Mouse (Mus musculus) E14TG2a.4 (cell line): ENCODE data around the gene Ctf2.
A peak's percentile ranks its signal among the peaks of the same experiment; 100 is the strongest.

Source experiments
- H3K27me3 ChIP-seq: 2 replicates; pipeline ENCODE4 v1.6.1; 2014; ENCODE audit warnings: low read length, control low read depth; ENCODE audit not compliant: insufficient read depth
- H3K36me3 ChIP-seq: 2 replicates; pipeline ENCODE4 v1.6.1; 2014; ENCODE audit warnings: low read length, control low read depth; ENCODE audit not compliant: insufficient read depth
- H3K4me1 ChIP-seq: replicated peaks from 2 replicates; pipeline ENCODE4 v1.6.1; 2014; ENCODE audit warnings: low read depth, low read length, control low read depth
- H3K4me3 ChIP-seq: replicated peaks from 2 replicates; pipeline ENCODE4 v1.5.1; 2014; ENCODE audit warnings: mild to moderate bottlenecking, low read length
- H3K9me3 ChIP-seq: 2 replicates; pipeline ENCODE4 v1.6.1; 2014; ENCODE audit warnings: low read length, control low read depth
- CTCF ChIP-seq: conservative IDR thresholded peaks from 2 replicates; pipeline ENCODE4 v1.5.1; 2014; ENCODE audit warnings: low read length
- NANOG ChIP-seq: IDR thresholded peaks from 2 replicates; pipeline ENCODE4 v1.6.1; 2014; ENCODE audit warnings: borderline replicate concordance, low read length, mixed read lengths
- POU5F1 ChIP-seq: IDR thresholded peaks from 2 replicates; pipeline ENCODE4 v1.6.1; 2014; ENCODE audit warnings: low read length, borderline replicate concordance

Ctf2 gene

DNA sequence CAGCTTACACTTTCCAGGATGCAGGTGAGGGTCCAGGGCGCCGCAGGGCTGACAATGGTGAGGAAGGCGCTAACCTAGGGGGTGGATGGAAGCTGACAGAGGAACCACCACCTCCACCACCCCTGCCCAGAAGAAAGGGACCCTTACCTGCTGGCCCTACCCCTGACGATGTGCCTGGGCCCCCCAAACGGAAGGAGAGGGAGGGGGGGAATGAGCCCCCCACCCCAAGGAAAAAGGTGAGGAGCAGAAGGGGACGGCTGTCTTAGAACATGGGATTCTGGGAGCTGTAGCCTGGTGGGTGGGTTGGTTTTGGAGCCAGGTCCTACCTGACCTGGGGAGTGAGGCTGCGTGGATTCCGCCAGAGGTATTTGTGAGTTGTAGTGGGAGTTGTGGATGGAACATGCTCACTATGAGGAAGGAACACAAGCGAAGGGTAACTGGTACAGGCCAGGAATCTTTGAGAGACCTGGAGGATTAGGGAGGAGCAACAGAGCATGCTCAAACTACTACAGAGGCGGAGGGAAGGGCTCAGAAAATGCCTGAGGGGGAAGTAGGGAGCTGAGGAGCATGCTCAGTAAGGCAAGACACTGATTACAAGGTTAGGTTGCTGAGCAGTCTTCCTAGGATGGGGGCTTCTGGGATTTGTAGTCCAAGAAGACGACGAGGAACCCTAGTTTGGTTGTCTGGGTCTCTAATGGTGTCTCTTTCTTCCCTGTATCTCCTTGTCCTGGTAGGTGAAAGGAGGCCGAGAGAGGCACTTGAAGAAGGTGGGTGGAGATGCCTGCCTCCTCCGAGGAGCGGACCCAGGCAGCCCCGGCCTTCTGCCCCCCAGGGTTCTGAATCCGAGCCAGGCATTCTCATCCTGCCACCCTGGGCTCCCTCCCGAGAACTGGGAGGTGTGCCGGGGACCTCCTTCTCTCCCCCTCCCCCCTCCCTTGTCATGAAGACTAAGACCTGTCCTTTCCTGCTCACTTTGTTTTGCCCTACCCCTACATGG is 18.5 kb upstream of the Ctf2 start:
- Histone ChIP-seq H3K4me1 (peaks cover 81% of the 10 kb centered on the region), H3K4me3 (peak overlapping the region; percentile 64), H3K9me3 (no peaks in the 10 kb centered on the region), H3K27me3 (no peaks in the 10 kb centered on the region), H3K36me3 (peaks cover 73% of the 10 kb centered on the region)
- TF ChIP-seq NANOG (no peak), CTCF (no peak), POU5F1 (no peak)

DNA sequence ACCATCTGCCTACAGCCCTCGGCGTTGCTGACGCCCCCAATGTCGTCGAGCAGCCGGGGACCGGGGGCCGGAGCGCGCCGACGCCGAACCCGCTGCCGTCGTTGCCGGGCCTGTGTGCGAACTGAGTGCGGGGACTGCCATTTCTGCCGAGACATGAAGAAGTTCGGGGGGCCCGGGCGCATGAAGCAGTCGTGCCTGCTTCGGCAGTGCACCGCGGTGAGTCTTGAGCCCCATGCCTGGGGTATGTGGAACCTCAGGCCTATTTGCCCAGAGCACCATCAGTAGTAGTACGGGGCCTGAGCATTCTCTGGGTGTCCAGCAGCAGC is 16.2 kb upstream of the Ctf2 start:
- TF ChIP-seq POU5F1 (no peak), CTCF (no peak), NANOG (no peak)
- Histone ChIP-seq H3K4me1 (peaks cover 74% of the 10 kb centered on the region), H3K27me3 (no peaks in the 10 kb centered on the region), H3K36me3 (peaks cover 51% of the 10 kb centered on the region), H3K4me3 (peak overlapping the region; percentile 92), H3K9me3 (no peaks in the 10 kb centered on the region)

DNA sequence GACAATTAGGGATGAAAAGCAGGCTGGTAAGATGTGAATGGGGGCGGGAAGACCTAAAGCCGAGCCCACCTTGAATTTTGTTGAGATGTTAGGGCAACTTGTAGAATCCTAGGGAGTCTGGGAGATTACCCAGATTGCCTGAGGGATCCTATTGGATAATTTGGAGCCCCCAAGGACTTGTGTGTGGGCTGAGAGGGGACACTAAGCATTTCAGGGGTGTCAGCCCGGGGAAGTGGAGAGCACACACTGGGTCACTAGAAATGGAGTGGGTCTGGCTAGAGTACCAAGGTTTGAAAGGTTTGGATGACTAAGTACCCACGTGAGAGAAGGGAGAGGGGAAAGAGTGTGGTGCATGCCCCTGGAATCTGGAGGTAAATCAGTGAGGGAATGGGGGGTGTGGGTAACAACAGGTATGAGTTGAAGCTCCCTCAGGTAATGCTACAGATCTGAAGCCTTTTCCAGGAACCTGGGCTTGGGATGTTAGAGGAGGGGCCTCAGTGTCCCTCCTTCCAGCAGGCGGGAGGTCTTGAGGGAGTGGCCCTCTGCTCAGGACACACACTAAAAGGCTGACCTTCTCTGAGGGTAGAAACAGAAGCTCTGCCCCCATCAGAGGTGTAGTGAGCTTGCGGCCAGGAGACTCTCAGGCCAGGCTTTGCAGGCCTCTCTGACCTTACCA is 15.7 kb upstream of the Ctf2 start:
- Histone ChIP-seq H3K36me3 (peaks cover 46% of the 10 kb centered on the region), H3K4me3 (peak overlapping the region; percentile 92), H3K9me3 (no peaks in the 10 kb centered on the region), H3K4me1 (peaks cover 71% of the 10 kb centered on the region), H3K27me3 (no peaks in the 10 kb centered on the region)
- TF ChIP-seq POU5F1, result no peak
- TF ChIP-seq NANOG, result no peak
- TF ChIP-seq CTCF, result no peak

DNA sequence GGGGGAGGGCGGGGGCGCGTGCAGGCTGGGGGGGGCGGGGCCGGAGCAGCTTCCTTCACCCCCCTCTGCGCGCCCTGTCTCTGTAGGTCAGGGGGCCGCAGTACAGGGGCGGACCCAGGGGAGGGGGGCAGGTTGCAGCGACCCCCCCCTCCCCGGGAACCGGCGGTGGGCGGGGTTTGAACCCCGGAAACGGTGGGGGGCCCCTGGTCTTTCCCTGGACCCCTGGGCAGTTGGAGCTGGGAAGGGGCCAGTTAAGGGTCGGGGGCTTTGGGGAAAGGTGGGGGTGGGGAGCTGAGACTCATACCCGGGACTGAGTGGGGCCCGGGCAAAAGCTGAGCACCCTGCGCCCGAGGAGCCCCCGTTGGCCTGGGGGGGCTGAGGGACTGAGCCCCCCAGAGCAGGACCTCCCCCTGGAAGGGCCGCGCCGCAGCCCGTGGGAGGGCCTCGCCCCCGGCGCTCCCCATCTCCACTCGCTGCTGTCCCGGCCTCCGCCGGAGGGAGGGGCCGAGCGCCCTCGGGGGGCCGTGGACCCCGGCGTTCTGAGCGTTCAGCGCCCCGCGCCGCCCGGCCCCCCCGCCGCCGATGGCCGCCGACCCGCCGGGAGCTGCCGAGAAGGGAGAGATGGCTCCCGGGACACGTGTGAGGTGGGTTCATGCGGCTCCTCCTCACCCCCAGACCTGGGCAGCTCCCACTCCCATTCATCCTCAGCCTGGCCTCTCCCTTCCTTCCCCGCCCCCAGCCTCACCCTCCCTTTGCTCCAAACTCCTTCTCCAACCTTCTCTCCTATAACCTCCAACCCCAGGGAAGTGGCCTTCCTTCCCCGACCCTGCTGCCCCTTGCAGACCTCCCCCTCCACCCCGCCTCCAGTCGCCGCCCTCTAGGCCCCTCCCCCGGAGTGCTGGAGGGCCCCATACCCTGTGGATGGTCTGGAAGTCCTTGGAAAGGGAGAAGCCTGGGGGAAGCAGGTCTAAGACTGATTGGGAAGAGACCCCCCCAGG is 14.8 kb upstream of the Ctf2 start:
- Histone ChIP-seq H3K4me1 (peaks cover 70% of the 10 kb centered on the region), H3K36me3 (peaks cover 36% of the 10 kb centered on the region), H3K27me3 (no peaks in the 10 kb centered on the region), H3K9me3 (no peaks in the 10 kb centered on the region), H3K4me3 (peak overlapping the region; percentile 92)
- TF ChIP-seq POU5F1, result no peak
- TF ChIP-seq CTCF, result no peak
- no peak for TF ChIP-seq NANOG

DNA sequence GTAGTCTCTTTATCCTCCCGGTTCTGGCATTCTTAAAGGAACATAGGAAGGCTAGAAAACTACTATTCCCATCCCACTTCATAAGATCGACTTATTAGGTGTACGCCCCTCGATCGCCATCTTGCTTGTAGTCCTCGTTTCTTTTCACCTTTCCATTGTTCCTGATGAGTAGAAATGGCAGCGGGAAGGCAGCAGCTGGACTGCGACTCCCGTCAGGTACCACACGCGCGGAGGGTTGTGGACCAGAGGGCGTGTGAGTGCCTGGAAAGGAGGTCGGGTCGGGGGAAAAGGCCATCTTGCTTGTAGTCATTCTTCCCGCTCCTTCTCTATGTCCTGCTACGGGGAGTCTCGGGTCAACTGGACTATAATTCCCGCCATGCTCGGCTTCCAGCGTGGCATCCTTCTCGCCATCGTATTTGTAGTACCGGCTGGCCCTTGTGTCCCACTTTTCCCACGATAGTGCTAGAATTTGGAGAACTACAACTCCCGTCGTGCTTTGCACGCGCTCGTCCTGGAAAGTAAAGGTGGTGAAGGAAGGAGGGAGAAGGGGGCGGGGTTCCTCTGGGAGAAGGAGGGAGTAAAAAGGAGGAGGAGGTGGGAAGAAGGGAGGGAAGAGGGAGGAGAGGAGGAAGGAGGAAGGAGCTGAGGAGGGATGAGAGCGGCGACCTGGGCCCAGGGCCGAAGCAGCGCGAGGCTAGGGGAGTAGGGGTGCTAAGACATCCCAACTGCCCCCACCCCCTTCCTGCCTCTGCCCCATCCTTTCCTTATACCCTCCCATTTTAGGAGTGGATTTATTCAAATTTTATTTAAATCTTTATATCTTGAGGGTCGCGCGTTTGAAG is 13.9 kb upstream of the Ctf2 start:
- H3K4me3 ChIP-seq, result peak overlapping the region; percentile 92
- H3K4me1 ChIP-seq, result peaks cover 70% of the 10 kb centered on the region
- no peaks in the 10 kb centered on the region for H3K27me3 ChIP-seq
- peaks cover 27% of the 10 kb centered on the region for H3K36me3 ChIP-seq
- H3K9me3 ChIP-seq, result no peaks in the 10 kb centered on the region
- TF ChIP-seq CTCF, result no peak
- TF ChIP-seq POU5F1, result no peak
- TF ChIP-seq NANOG, result no peak

DNA sequence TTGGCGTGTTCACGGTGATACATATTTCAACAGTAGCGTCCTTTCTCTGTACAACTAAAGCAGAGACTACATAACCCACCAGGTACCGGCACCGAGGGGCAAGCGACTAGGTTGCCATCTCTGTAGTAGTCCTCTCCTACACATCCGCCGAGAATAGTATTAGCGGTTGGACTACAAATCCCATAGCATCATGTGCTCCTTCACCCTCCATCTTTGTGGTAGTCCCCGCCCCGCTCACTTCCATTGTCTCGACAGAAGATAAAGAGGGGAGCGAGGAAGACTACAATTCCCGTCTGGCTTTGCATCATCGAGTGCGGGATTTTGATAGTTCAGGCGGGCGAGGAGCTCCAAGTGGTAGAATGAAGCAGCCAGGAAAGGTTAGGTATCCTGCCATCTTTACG is 13.3 kb upstream of the Ctf2 start:
- Histone ChIP-seq H3K4me3 (peak overlapping the region; percentile 92), H3K36me3 (peaks cover 21% of the 10 kb centered on the region)
- TF ChIP-seq NANOG (no peak), POU5F1 (no peak), CTCF (no peak)

DNA sequence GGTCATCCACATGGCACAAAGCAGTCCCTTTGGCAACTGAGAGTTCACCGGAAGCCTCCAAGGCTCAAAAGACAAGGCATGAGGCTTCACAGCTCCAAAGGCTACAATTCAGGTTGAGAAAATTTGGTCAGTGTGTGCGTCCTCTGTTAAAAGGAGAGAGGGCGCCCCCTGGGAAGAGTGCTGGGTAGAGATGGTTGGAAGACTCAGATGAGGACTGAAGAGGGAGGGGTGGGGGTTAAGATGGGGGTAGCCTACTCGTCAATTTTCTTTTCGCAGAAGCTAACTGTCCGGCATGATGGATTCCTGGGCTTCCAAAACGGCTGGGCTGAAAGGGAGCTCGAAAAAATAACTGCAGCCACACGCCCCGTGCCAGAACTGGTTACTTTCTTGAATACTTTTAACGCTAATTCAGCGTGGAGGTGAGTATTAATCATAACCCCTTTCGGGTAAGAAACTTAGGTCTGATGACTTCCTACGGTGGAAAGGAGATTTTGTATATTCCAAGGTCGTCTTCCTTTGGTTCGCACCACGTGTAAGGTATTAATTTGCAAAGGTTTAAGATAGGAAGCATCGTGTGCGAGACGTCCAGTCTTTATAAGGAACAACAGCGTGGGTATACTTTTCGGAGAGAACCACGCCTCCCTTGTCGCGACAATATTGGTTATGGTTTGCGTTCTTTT is 12.5 kb upstream of the Ctf2 start, which contains the start of gene Fbxl19:
Gene Fbxl19, plus strand, starts transcription at position 178 of the 680 bp plus-strand sequence.
- H3K4me1 ChIP-seq, result peaks cover 61% of the 10 kb centered on the region
- H3K36me3 ChIP-seq, result peaks cover 14% of the 10 kb centered on the region
- H3K27me3 ChIP-seq, result no peaks in the 10 kb centered on the region
- peak within 1 kb of the TSS; percentile 92 for H3K4me3 ChIP-seq
- TF ChIP-seq NANOG, result no peak
- peak; percentile 49 for TF ChIP-seq CTCF
- no peak for TF ChIP-seq POU5F1
- H3K9me3 ChIP-seq, result no peaks in the 10 kb centered on the region

More for the DNA sequence above, 13.3 kb upstream of the Ctf2 start:
- Histone ChIP-seq H3K4me1 (peaks cover 68% of the 10 kb centered on the region), H3K27me3 (no peaks in the 10 kb centered on the region), H3K9me3 (no peaks in the 10 kb centered on the region)
